Mouse (Mus musculus): ENCODE results near the gene Mcoln3. TPM values are rescaled to one million over a fixed set of nuclear protein-coding genes. Genes with fewer than 3 reads are reported as not detected.

Gene Mcoln3
- polyA plus RNA-seq, 1 experiment from 2014 or later, result 30.5 TPM

- no peak overlapping the region for H3K9ac ChIP-seq
- no peak overlapping the region for H3K4me2 ChIP-seq (replicated peaks)
- H3K4me1 ChIP-seq (replicated peaks), result no peaks in the 10 kb centered on the region
- WGBS, result 78% methylated on average over 2 of the region's 2 CpGs
- no peak for ATAC-seq
- H3K36me3 ChIP-seq, result no peaks in the 10 kb centered on the region
- H3K27ac ChIP-seq, result no peak overlapping the region
- no peak overlapping the region for H3K4me3 ChIP-seq (replicated peaks)
- H3K9me3 ChIP-seq, result no peaks in the 10 kb centered on the region
- H3K27me3 ChIP-seq (replicated peaks), result no peaks in the 10 kb centered on the region; the same call in 1 of the 2 replicates
These were observed 8.3 kb upstream of the Mcoln3 start for GRCm38 (mm10) chr3:146108945-146109344.

- H3K9ac ChIP-seq, result no peak overlapping the region
- no peaks in the 10 kb centered on the region for H3K36me3 ChIP-seq
- no peaks in the 10 kb centered on the region for H3K9me3 ChIP-seq
- H3K27ac ChIP-seq, result no peak overlapping the region
- no peaks in the 10 kb centered on the region; the same call in 1 of the 2 replicates for H3K27me3 ChIP-seq (replicated peaks)
- 73% methylated on average over 2 of the region's 2 CpGs for WGBS
- H3K4me3 ChIP-seq (replicated peaks), result no peak overlapping the region
- no peak for ATAC-seq
- H3K4me2 ChIP-seq (replicated peaks), result no peak overlapping the region
- H3K4me1 ChIP-seq (replicated peaks), result no peaks in the 10 kb centered on the region
These were observed 6.9 kb upstream of the Mcoln3 start for GRCm38 (mm10) chr3:146110358-146110757.

- Histone ChIP-seq H3K4me1 (replicated peaks) (no peaks in the 10 kb centered on the region), H3K27ac (no peak overlapping the region), H3K9ac (no peak overlapping the region), H3K4me3 (replicated peaks) (no peak overlapping the region), H3K36me3 (no peaks in the 10 kb centered on the region), H3K9me3 (no peaks in the 10 kb centered on the region), H3K27me3 (replicated peaks) (no peaks in the 10 kb centered on the region; the same call in 1 of the 2 replicates), H3K4me2 (replicated peaks) (no peak overlapping the region)
- WGBS, result 65% methylated on average over 6 of the region's 6 CpGs
- ATAC-seq, result no peak
These were observed 6.3 kb upstream of the Mcoln3 start for GRCm38 (mm10) chr3:146110916-146111315.

GRCm38 (mm10) chr3:146117997-146118457 is 777 bp downstream of the Mcoln3 start:
- peak overlapping the region; percentile 39 for H3K4me3 ChIP-seq (replicated peaks)
- ATAC-seq, result peak; percentile 80
- H3K4me1 ChIP-seq (replicated peaks), result peaks cover 8% of the 10 kb centered on the region; the same call in 1 of the 2 replicates
- no peaks in the 10 kb centered on the region for H3K36me3 ChIP-seq
- H3K27me3 ChIP-seq (replicated peaks), result peaks cover 16% of the 10 kb centered on the region
- 0 out of 2 replicates have a peak overlapping the region, but pooled peaks have one; percentile 28 for H3K9ac ChIP-seq
- H3K9me3 ChIP-seq, result no peaks in the 10 kb centered on the region
- H3K4me2 ChIP-seq (replicated peaks), result peak overlapping the region; percentile 60
- no peak overlapping the region for H3K27ac ChIP-seq
- 55% methylated on average over 9 of the region's 9 CpGs for WGBS

GRCm38 (mm10) chr3:146121310-146122124 is 4.3 kb downstream of the Mcoln3 start:
- Histone ChIP-seq H3K27me3 (replicated peaks) (peaks cover 16% of the 10 kb centered on the region), H3K36me3 (no peaks in the 10 kb centered on the region), H3K27ac (no peak overlapping the region; the same call in 1 of the 2 replicates), H3K4me3 (replicated peaks) (peak overlapping the region; percentile 16), H3K9ac (no peak overlapping the region), H3K9me3 (no peaks in the 10 kb centered on the region), H3K4me2 (replicated peaks) (peak overlapping the region; percentile 54), H3K4me1 (replicated peaks) (peaks cover 8% of the 10 kb centered on the region; the same call in 1 of the 2 replicates)
- ATAC-seq, result no peak
- 16% methylated on average over 25 of the region's 25 CpGs for WGBS

GRCm38 (mm10) chr3:146122125-146122420 is 4.8 kb downstream of the Mcoln3 start:
- H3K4me1 ChIP-seq (replicated peaks), result peaks cover 8% of the 10 kb centered on the region; the same call in 1 of the 2 replicates
- no peak for ATAC-seq
- no peak overlapping the region for H3K4me2 ChIP-seq (replicated peaks)
- H3K4me3 ChIP-seq (replicated peaks), result no peak overlapping the region
- H3K9me3 ChIP-seq, result no peaks in the 10 kb centered on the region
- no peak overlapping the region for H3K9ac ChIP-seq
- 53% methylated on average over 3 of the region's 3 CpGs for WGBS
- peaks cover 10% of the 10 kb centered on the region for H3K27me3 ChIP-seq (replicated peaks)
- H3K36me3 ChIP-seq, result no peaks in the 10 kb centered on the region
- H3K27ac ChIP-seq, result no peak overlapping the region

GRCm38 (mm10) chr3:146122807-146123463 is 5.7 kb downstream of the Mcoln3 start:
- 0 out of 2 replicates have a peak, but pooled peaks cover 1% of the 10 kb centered on the region for H3K27me3 ChIP-seq (replicated peaks)

GRCm38 (mm10) chr3:146123464-146123825 is 6.2 kb downstream of the Mcoln3 start:
- Histone ChIP-seq H3K27ac (no peak overlapping the region), H3K9me3 (no peaks in the 10 kb centered on the region), H3K4me1 (replicated peaks) (no peaks in the 10 kb centered on the region), H3K36me3 (no peaks in the 10 kb centered on the region), H3K4me3 (replicated peaks) (no peak overlapping the region), H3K9ac (no peak overlapping the region), H3K27me3 (replicated peaks) (no peaks in the 10 kb centered on the region), H3K4me2 (replicated peaks) (no peak overlapping the region)
- 80% methylated on average over 9 of the region's 9 CpGs for WGBS
- ATAC-seq, result no peak

More at GRCm38 (mm10) chr3:146122807-146123463, 5.7 kb downstream of the Mcoln3 start:
- H3K4me2 ChIP-seq (replicated peaks), result no peak overlapping the region
- no peak overlapping the region for H3K4me3 ChIP-seq (replicated peaks)
- WGBS, result 81% methylated on average over 8 of the region's 8 CpGs
- no peaks in the 10 kb centered on the region for H3K36me3 ChIP-seq
- no peaks in the 10 kb centered on the region for H3K4me1 ChIP-seq (replicated peaks)
- H3K27ac ChIP-seq, result no peak overlapping the region
- no peak for ATAC-seq
- no peak overlapping the region for H3K9ac ChIP-seq
- H3K9me3 ChIP-seq, result no peaks in the 10 kb centered on the region

- no peaks in the 10 kb centered on the region for H3K27me3 ChIP-seq (replicated peaks)
- no peak for ATAC-seq
- 71% methylated on average over 6 of the region's 6 CpGs for WGBS
These were observed 10.0 kb downstream of the Mcoln3 start for GRCm38 (mm10) chr3:146127205-146127604.

GRCm38 (mm10) chr3:146134834-146135233 is 17.6 kb downstream of the Mcoln3 start:
- 0 out of 2 replicates have a peak, but pooled peaks cover 2% of the 10 kb centered on the region for H3K4me1 ChIP-seq (replicated peaks)
- no peak overlapping the region for H3K27ac ChIP-seq
- 54% methylated on average over 9 of the region's 9 CpGs for WGBS
- H3K4me2 ChIP-seq (replicated peaks), result no peak overlapping the region
- H3K9me3 ChIP-seq, result no peaks in the 10 kb centered on the region
- no peak overlapping the region for H3K9ac ChIP-seq
- H3K36me3 ChIP-seq, result no peaks in the 10 kb centered on the region
- ATAC-seq, result peak; percentile 64
- no peaks in the 10 kb centered on the region for H3K27me3 ChIP-seq (replicated peaks)
- H3K4me3 ChIP-seq (replicated peaks), result no peak overlapping the region

More at GRCm38 (mm10) chr3:146127205-146127604, 10.0 kb downstream of the Mcoln3 start:
- Histone ChIP-seq H3K4me2 (replicated peaks) (no peak overlapping the region), H3K9me3 (no peaks in the 10 kb centered on the region), H3K27ac (no peak overlapping the region), H3K9ac (no peak overlapping the region), H3K36me3 (no peaks in the 10 kb centered on the region), H3K4me1 (replicated peaks) (no peaks in the 10 kb centered on the region), H3K4me3 (replicated peaks) (no peak overlapping the region)

- Histone ChIP-seq H3K4me1 (replicated peaks) (0 out of 2 replicates have a peak, but pooled peaks cover 2% of the 10 kb centered on the region), H3K27ac (no peak overlapping the region), H3K4me3 (replicated peaks) (no peak overlapping the region), H3K27me3 (replicated peaks) (no peaks in the 10 kb centered on the region), H3K9ac (no peak overlapping the region), H3K9me3 (no peaks in the 10 kb centered on the region), H3K4me2 (replicated peaks) (no peak overlapping the region), H3K36me3 (no peaks in the 10 kb centered on the region)
- no peak for ATAC-seq
- 83% methylated on average over 2 of the region's 2 CpGs for WGBS
These were observed 18.2 kb downstream of the Mcoln3 start for GRCm38 (mm10) chr3:146135417-146135816.

- H3K9ac ChIP-seq, result no peak overlapping the region
- H3K36me3 ChIP-seq, result no peaks in the 10 kb centered on the region
- H3K27ac ChIP-seq, result no peak overlapping the region
- no peak overlapping the region for H3K4me3 ChIP-seq (replicated peaks)
- no peak overlapping the region for H3K4me2 ChIP-seq (replicated peaks)
- ATAC-seq, result no peak
- WGBS, result 42% methylated on average over 10 of the region's 10 CpGs
- no peaks in the 10 kb centered on the region for H3K27me3 ChIP-seq (replicated peaks)
- H3K4me1 ChIP-seq (replicated peaks), result 0 out of 2 replicates have a peak, but pooled peaks cover 2% of the 10 kb centered on the region
- no peaks in the 10 kb centered on the region for H3K9me3 ChIP-seq
These were observed 19.2 kb downstream of the Mcoln3 start for GRCm38 (mm10) chr3:146136422-146136821.
